Mouse (Mus musculus): ENCODE measurements around the gene Gjc2.

Gjc2 gene

GRCm38 (mm10) chr11:59161398-59161797, 21.6 kb downstream of the Gjc2 start:
- no peak for DNase-seq (ENCODE audit: low spot score in 2 of 2)

- DNase-seq (ENCODE audit: low spot score in 2 of 2): no peak
Observed at GRCm38 (mm10) chr11:59159558-59159957, 23.5 kb downstream of the Gjc2 start.

- no peak for DNase-seq (ENCODE audit: low spot score in 2 of 2)
Observed at GRCm38 (mm10) chr11:59159099-59159498, 23.9 kb downstream of the Gjc2 start.

- DNase-seq (ENCODE audit: low spot score in 2 of 2): no peak
Observed at GRCm38 (mm10) chr11:59155900-59156299, 27.1 kb downstream of the Gjc2 start.

GRCm38 (mm10) chr11:59154220-59154619, 28.8 kb downstream of the Gjc2 start:
- no peak for DNase-seq (ENCODE audit: low spot score in 2 of 2)

- no peak for DNase-seq (ENCODE audit: low spot score in 2 of 2)
Observed at GRCm38 (mm10) chr11:59151729-59152128, 31.3 kb downstream of the Gjc2 start.

GRCm38 (mm10) chr11:59149302-59149701, 33.7 kb downstream of the Gjc2 start:
- no peak for DNase-seq (ENCODE audit: low spot score in 2 of 2)

GRCm38 (mm10) chr11:59142962-59143361, 40.1 kb downstream of the Gjc2 start:
- DNase-seq (ENCODE audit: low spot score in 2 of 2): no peak

- DNase-seq (ENCODE audit: low spot score in 2 of 2): no peak
Observed at GRCm38 (mm10) chr11:59141772-59142370, 41.1 kb downstream of the Gjc2 start.

GRCm38 (mm10) chr11:59138537-59139486, 44.2 kb downstream of the Gjc2 start:
- DNase-seq (ENCODE audit: low spot score in 2 of 2): no peak

GRCm38 (mm10) chr11:59136994-59137706, 45.9 kb downstream of the Gjc2 start:
- no peak for DNase-seq (ENCODE audit: low spot score in 2 of 2)

GRCm38 (mm10) chr11:59135904-59136452, 47.0 kb downstream of the Gjc2 start, which contains the start of gene Obscn:
Obscn (minus strand) TSS chr11:59136402.
- no peak for DNase-seq (ENCODE audit: low spot score in 2 of 2)

GRCm38 (mm10) chr11:59135051-59135820, 47.8 kb downstream of the Gjc2 start:
- no peak for DNase-seq (ENCODE audit: low spot score in 2 of 2)

- DNase-seq (ENCODE audit: low spot score in 2 of 2): no peak
Observed at GRCm38 (mm10) chr11:59134373-59134997, 48.5 kb downstream of the Gjc2 start.

GRCm38 (mm10) chr11:59132065-59132464, 50.9 kb downstream of the Gjc2 start:
- DNase-seq (ENCODE audit: low spot score in 2 of 2): no peak

- DNase-seq (ENCODE audit: low spot score in 2 of 2): no peak
Observed at GRCm38 (mm10) chr11:59131348-59131919, 51.6 kb downstream of the Gjc2 start.

- no peak for DNase-seq (ENCODE audit: low spot score in 2 of 2)
Observed at GRCm38 (mm10) chr11:59130782-59131181, 52.2 kb downstream of the Gjc2 start.
